Mouse (Mus musculus): Measurements from ENCODE around the gene Prr3. TPM values are rescaled to one million over a fixed set of nuclear protein-coding genes. Genes with fewer than 3 reads are reported as not detected.
A peak's percentile ranks its signal among the peaks of the same experiment; 100 is the strongest.

The Prr3 gene
- polyA plus RNA-seq, 1 experiment from 2014 or later: 11.2 TPM

MicroRNAs within 50 kb of the gene (microRNA counts, 519-probe panel; counts per million panel counts)
- microRNA mmu-miR-877: 322 counts per million, percentile 70 among the panel's probes with 10 or more counts

Small RNA genes within 50 kb of the gene (microRNA-seq; reads per million reads assigned to microRNA genes)
- gene Mir877: 115 reads per million, percentile 53 among the genes with 10 or more reads in this experiment

Other genes with a start within 250 kb of the Prr3 start
- 20.8 and 27.3 TPM in 2 replicates for gene Ier3, start 158.6 kb downstream of the Prr3 start, polyA plus RNA-seq (2014; fragmentation: Nextera tagmentation; extraction: Ambion mirVana)
- gene Flot1, start 157.0 kb downstream of the Prr3 start, polyA plus RNA-seq (2014; fragmentation: Nextera tagmentation; extraction: Ambion mirVana): 86.8 and 93.7 TPM in 2 replicates
- gene Tubb5, start 141.9 kb downstream of the Prr3 start, polyA plus RNA-seq (2014; fragmentation: Nextera tagmentation; extraction: Ambion mirVana): 673 and 698 TPM in 2 replicates
- 15.3 and 16.1 TPM in 2 replicates for gene Mdc1, start 138.7 kb downstream of the Prr3 start, polyA plus RNA-seq (2014; fragmentation: Nextera tagmentation; extraction: Ambion mirVana)
- gene Nrm, start 118.9 kb downstream of the Prr3 start, polyA plus RNA-seq (2014; fragmentation: Nextera tagmentation; extraction: Ambion mirVana): 44.0 and 44.9 TPM in 2 replicates
- 17.3 and 19.4 TPM in 2 replicates for gene Ppp1r18, start 114.6 kb downstream of the Prr3 start, polyA plus RNA-seq (2014; fragmentation: Nextera tagmentation; extraction: Ambion mirVana)
- gene Dhx16, start 100.4 kb downstream of the Prr3 start, polyA plus RNA-seq (2014; fragmentation: Nextera tagmentation; extraction: Ambion mirVana): 18.6 and 22.0 TPM in 2 replicates
- 28.7 and 28.9 TPM in 2 replicates for gene 2310061I04Rik, start 82.8 kb downstream of the Prr3 start, polyA plus RNA-seq (2014; fragmentation: Nextera tagmentation; extraction: Ambion mirVana)
- gene Atat1, start 70.2 kb downstream of the Prr3 start, polyA plus RNA-seq (2014; fragmentation: Nextera tagmentation; extraction: Ambion mirVana): 52.5 and 53.1 TPM in 2 replicates
- 65.8 and 67.0 TPM in 2 replicates for gene Mrps18b, start 63.8 kb downstream of the Prr3 start, polyA plus RNA-seq (2014; fragmentation: Nextera tagmentation; extraction: Ambion mirVana)
- 21.8 and 23.6 TPM in 2 replicates for gene Ppp1r10, start 63.8 kb downstream of the Prr3 start, polyA plus RNA-seq (2014; fragmentation: Nextera tagmentation; extraction: Ambion mirVana)
- gene Abcf1, start 10.5 kb downstream of the Prr3 start, polyA plus RNA-seq (2014; fragmentation: Nextera tagmentation; extraction: Ambion mirVana): 57.0 and 58.3 TPM in 2 replicates
- 26.2 and 27.2 TPM in 2 replicates for gene Gnl1, start 385 bp downstream of the Prr3 start, polyA plus RNA-seq (2014; fragmentation: Nextera tagmentation; extraction: Ambion mirVana)
- gene H2-T24, start 40.3 kb upstream of the Prr3 start, polyA plus RNA-seq (2014; fragmentation: Nextera tagmentation; extraction: Ambion mirVana): 2.6 and 2.7 TPM in 2 replicates
- 4.2 and 4.4 TPM in 2 replicates for gene H2-T23, start 52.6 kb upstream of the Prr3 start, polyA plus RNA-seq (2014; fragmentation: Nextera tagmentation; extraction: Ambion mirVana)
- 7.4 and 8.7 TPM in 2 replicates for gene H2-T22, start 62.5 kb upstream of the Prr3 start, polyA plus RNA-seq (2014; fragmentation: Nextera tagmentation; extraction: Ambion mirVana)
- not detected in 2 replicates for gene Gm6034, start 62.7 kb upstream of the Prr3 start, polyA plus RNA-seq (2014; fragmentation: Nextera tagmentation; extraction: Ambion mirVana)
- gene Gm11127, start 78.1 kb upstream of the Prr3 start, polyA plus RNA-seq (2014; fragmentation: Nextera tagmentation; extraction: Ambion mirVana): not detected in 2 replicates
- not detected in 2 replicates for gene Gm19684, start 141.4 kb upstream of the Prr3 start, polyA plus RNA-seq (2014; fragmentation: Nextera tagmentation; extraction: Ambion mirVana)
- gene Gm7030, start 149.2 kb upstream of the Prr3 start, polyA plus RNA-seq (2014; fragmentation: Nextera tagmentation; extraction: Ambion mirVana): not detected in 2 replicates
- gene Gm8909, start 188.3 kb upstream of the Prr3 start, polyA plus RNA-seq (2014; fragmentation: Nextera tagmentation; extraction: Ambion mirVana): not detected in 2 replicates
- not detected in 2 replicates for gene H2-T3, start 210.1 kb upstream of the Prr3 start, polyA plus RNA-seq (2014; fragmentation: Nextera tagmentation; extraction: Ambion mirVana)

Measured in heart, embryonic 14.5 days (tissue).